Mouse (Mus musculus): ENCODE data around the gene Pcbp3.
"Not testable (repeated sequence)": the region's sequence is repeated elsewhere in the genome, so short reads cannot be mapped to it uniquely, and the experiment has no call there.

DNA sequence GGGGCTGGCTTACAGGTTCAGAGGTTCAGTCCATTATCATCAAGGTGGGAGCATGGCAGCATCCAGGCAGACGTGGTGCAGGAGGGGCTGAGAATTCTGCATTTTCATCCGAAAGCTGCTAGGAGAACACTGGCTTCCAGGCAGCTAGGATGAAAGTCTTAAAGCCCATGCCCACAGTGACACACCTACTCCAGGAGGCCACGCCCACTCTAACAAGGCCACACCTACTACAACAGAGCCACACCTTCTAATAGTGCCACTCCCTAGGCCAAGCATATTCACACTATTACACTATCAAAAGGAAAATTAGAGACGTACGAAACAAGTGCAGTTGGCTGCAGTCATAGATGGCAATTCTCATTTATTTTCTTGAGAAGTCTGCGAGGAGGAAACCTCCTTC, 10.6 kb upstream of the Pcbp3 start:
- not testable (repeated sequence) for TF ChIP-seq POLR2A (IDR thresholded peaks at IDR 0.05; ENCODE audit: low read depth, low read length); CTCF (conservative IDR thresholded peaks at IDR 0.05; ENCODE audit: insufficient read depth, insufficient read length, low read depth, low read length)
